Mouse (Mus musculus): ENCODE results near the gene Unc93b1. TPM values are rescaled to one million over a fixed set of nuclear protein-coding genes. Genes with fewer than 3 reads are reported as not detected.

Gene Unc93b1
- polyA plus RNA-seq, 1 experiment: 14.3 TPM

- Histone ChIP-seq H3K27me3 (ENCODE audit: control insufficient read depth, insufficient read depth, low read length) (no peaks in the 10 kb centered on the region), H3K4me1 (ENCODE audit: control insufficient read depth, insufficient read depth, low read length) (no peaks in the 10 kb centered on the region), H3K27ac (ENCODE audit: insufficient read depth, low read length) (no peak overlapping the region), H3K4me3 (replicated peaks; ENCODE audit: insufficient read depth, low read depth, low read length) (no peak overlapping the region)
- TF ChIP-seq CTCF (IDR thresholded peaks at IDR 0.05; ENCODE audit: borderline replicate concordance, insufficient read depth, low read depth, low read length) (no peak), POLR2A (IDR thresholded peaks at IDR 0.05; ENCODE audit: borderline replicate concordance, insufficient read depth, low read length) (no peak)
- WGBS: 83% methylated on average over 3 of the region's 3 CpGs
- no peak for DNase-seq
These were observed 57.0 kb downstream of the Unc93b1 start for GRCm38 (mm10) chr19:3991966-3992365.

GRCm38 (mm10) chr19:3992416-3992815 is 57.4 kb downstream of the Unc93b1 start, which contains the start of gene Tbx10:
Tbx10 (plus strand) TSS chr19:3992752.
- DNase-seq: no peak
- no peak within 1 kb of the TSS for H3K4me3 ChIP-seq (replicated peaks; ENCODE audit: insufficient read depth, low read depth, low read length)
- no peaks in the 10 kb centered on the region for H3K27me3 ChIP-seq (ENCODE audit: control insufficient read depth, insufficient read depth, low read length)
- TF ChIP-seq POLR2A (IDR thresholded peaks at IDR 0.05; ENCODE audit: borderline replicate concordance, insufficient read depth, low read length) (no peak), CTCF (IDR thresholded peaks at IDR 0.05; ENCODE audit: borderline replicate concordance, insufficient read depth, low read depth, low read length) (no peak)
- 45% methylated on average over 5 of the region's 5 CpGs for WGBS
- H3K4me1 ChIP-seq (ENCODE audit: control insufficient read depth, insufficient read depth, low read length): no peaks in the 10 kb centered on the region
- H3K27ac ChIP-seq (ENCODE audit: insufficient read depth, low read length): no peak within 1 kb of the TSS

GRCm38 (mm10) chr19:3994932-3995331 is 59.9 kb downstream of the Unc93b1 start:
- TF ChIP-seq CTCF (IDR thresholded peaks at IDR 0.05; ENCODE audit: borderline replicate concordance, insufficient read depth, low read depth, low read length): no peak
- TF ChIP-seq POLR2A (IDR thresholded peaks at IDR 0.05; ENCODE audit: borderline replicate concordance, insufficient read depth, low read length): no peak
- no peak overlapping the region for H3K27ac ChIP-seq (ENCODE audit: insufficient read depth, low read length)
- WGBS: 66% methylated on average over 6 of the region's 6 CpGs
- no peaks in the 10 kb centered on the region for H3K4me1 ChIP-seq (ENCODE audit: control insufficient read depth, insufficient read depth, low read length)
- DNase-seq: no peak
- no peak overlapping the region for H3K4me3 ChIP-seq (replicated peaks; ENCODE audit: insufficient read depth, low read depth, low read length)
- H3K27me3 ChIP-seq (ENCODE audit: control insufficient read depth, insufficient read depth, low read length): no peaks in the 10 kb centered on the region

- 90% methylated on average over 3 of the region's 3 CpGs for WGBS
- no peak for DNase-seq
- no peaks in the 10 kb centered on the region for H3K4me1 ChIP-seq (ENCODE audit: control insufficient read depth, insufficient read depth, low read length)
- no peak overlapping the region for H3K27ac ChIP-seq (ENCODE audit: insufficient read depth, low read length)
- TF ChIP-seq CTCF (IDR thresholded peaks at IDR 0.05; ENCODE audit: borderline replicate concordance, insufficient read depth, low read depth, low read length) (no peak), POLR2A (IDR thresholded peaks at IDR 0.05; ENCODE audit: borderline replicate concordance, insufficient read depth, low read length) (no peak)
- H3K27me3 ChIP-seq (ENCODE audit: control insufficient read depth, insufficient read depth, low read length): no peaks in the 10 kb centered on the region
- H3K4me3 ChIP-seq (replicated peaks; ENCODE audit: insufficient read depth, low read depth, low read length): no peak overlapping the region
These were observed 60.5 kb downstream of the Unc93b1 start for GRCm38 (mm10) chr19:3995505-3995904.

GRCm38 (mm10) chr19:3996106-3996505 is 61.1 kb downstream of the Unc93b1 start:
- H3K4me3 ChIP-seq (replicated peaks; ENCODE audit: insufficient read depth, low read depth, low read length): no peak overlapping the region
- no peaks in the 10 kb centered on the region for H3K27me3 ChIP-seq (ENCODE audit: control insufficient read depth, insufficient read depth, low read length)
- 76% methylated on average over 7 of the region's 7 CpGs for WGBS
- peaks cover 3% of the 10 kb centered on the region; the same call in 1 of the 2 replicates for H3K4me1 ChIP-seq (ENCODE audit: control insufficient read depth, insufficient read depth, low read length)
- no peak overlapping the region for H3K27ac ChIP-seq (ENCODE audit: insufficient read depth, low read length)
- TF ChIP-seq POLR2A (IDR thresholded peaks at IDR 0.05; ENCODE audit: borderline replicate concordance, insufficient read depth, low read length) (no peak), CTCF (IDR thresholded peaks at IDR 0.05; ENCODE audit: borderline replicate concordance, insufficient read depth, low read depth, low read length) (no peak)
- DNase-seq: no peak

- Histone ChIP-seq H3K27ac (ENCODE audit: insufficient read depth, low read length) (no peak overlapping the region), H3K4me3 (replicated peaks; ENCODE audit: insufficient read depth, low read depth, low read length) (no peak overlapping the region), H3K27me3 (ENCODE audit: control insufficient read depth, insufficient read depth, low read length) (no peaks in the 10 kb centered on the region), H3K4me1 (ENCODE audit: control insufficient read depth, insufficient read depth, low read length) (peaks cover 9% of the 10 kb centered on the region; the same call in 1 of the 2 replicates)
- WGBS: 76% methylated on average over 8 of the region's 8 CpGs
- TF ChIP-seq POLR2A (IDR thresholded peaks at IDR 0.05; ENCODE audit: borderline replicate concordance, insufficient read depth, low read length) (no peak), CTCF (IDR thresholded peaks at IDR 0.05; ENCODE audit: borderline replicate concordance, insufficient read depth, low read depth, low read length) (no peak)
- no peak for DNase-seq
These were observed 61.8 kb downstream of the Unc93b1 start for GRCm38 (mm10) chr19:3996747-3997146.

- Histone ChIP-seq H3K27me3 (ENCODE audit: control insufficient read depth, insufficient read depth, low read length) (no peaks in the 10 kb centered on the region), H3K4me3 (replicated peaks; ENCODE audit: insufficient read depth, low read depth, low read length) (no peak overlapping the region), H3K4me1 (ENCODE audit: control insufficient read depth, insufficient read depth, low read length) (peaks cover 9% of the 10 kb centered on the region; the same call in 1 of the 2 replicates), H3K27ac (ENCODE audit: insufficient read depth, low read length) (no peak overlapping the region)
- 41% methylated on average over 8 of the region's 8 CpGs for WGBS
- no peak for TF ChIP-seq CTCF (IDR thresholded peaks at IDR 0.05; ENCODE audit: borderline replicate concordance, insufficient read depth, low read depth, low read length)
- TF ChIP-seq POLR2A (IDR thresholded peaks at IDR 0.05; ENCODE audit: borderline replicate concordance, insufficient read depth, low read length): no peak
- no peak for DNase-seq
These were observed 62.2 kb downstream of the Unc93b1 start for GRCm38 (mm10) chr19:3997231-3997630.

- no peak for DNase-seq
- Histone ChIP-seq H3K4me3 (replicated peaks; ENCODE audit: insufficient read depth, low read depth, low read length) (no peak overlapping the region), H3K27me3 (ENCODE audit: control insufficient read depth, insufficient read depth, low read length) (no peaks in the 10 kb centered on the region), H3K27ac (ENCODE audit: insufficient read depth, low read length) (no peak overlapping the region), H3K4me1 (ENCODE audit: control insufficient read depth, insufficient read depth, low read length) (peaks cover 9% of the 10 kb centered on the region; the same call in 1 of the 2 replicates)
- 80% methylated on average over 8 of the region's 8 CpGs for WGBS
- TF ChIP-seq POLR2A (IDR thresholded peaks at IDR 0.05; ENCODE audit: borderline replicate concordance, insufficient read depth, low read length): no peak
- TF ChIP-seq CTCF (IDR thresholded peaks at IDR 0.05; ENCODE audit: borderline replicate concordance, insufficient read depth, low read depth, low read length): no peak
These were observed 63.3 kb downstream of the Unc93b1 start for GRCm38 (mm10) chr19:3998335-3998734.

Other genes starting within 250 kb of the Unc93b1 start
- 3.8 and 3.9 TPM in 2 replicates for gene Lrp5, start 248.6 kb upstream of the Unc93b1 start, polyA plus RNA-seq (2012; rRNA removed)
- gene 1810055G02Rik, start 226.9 kb upstream of the Unc93b1 start, polyA plus RNA-seq (2012; rRNA removed): 37.2 and 38.2 TPM in 2 replicates
- gene Kmt5b, start 167.8 kb upstream of the Unc93b1 start, polyA plus RNA-seq (2012; rRNA removed): 36.9 and 38.3 TPM in 2 replicates
- gene Chka, start 83.4 kb upstream of the Unc93b1 start, polyA plus RNA-seq (2012; rRNA removed): 118 and 132 TPM in 2 replicates
- 29.9 and 32.3 TPM in 2 replicates for gene Tcirg1, start 28.1 kb upstream of the Unc93b1 start, polyA plus RNA-seq (2012; rRNA removed)
- gene Ndufs8, start 22.4 kb upstream of the Unc93b1 start, polyA plus RNA-seq (2012; rRNA removed): 363 and 369 TPM in 2 replicates
- 7.0 and 8.0 TPM in 2 replicates for gene Aldh3b1, start 5.4 kb upstream of the Unc93b1 start, polyA plus RNA-seq (2012; rRNA removed)
- 0.11 and 0.21 TPM in 2 replicates for gene Aldh3b3, start 23.5 kb downstream of the Unc93b1 start, polyA plus RNA-seq (2012; rRNA removed)
- gene Aldh3b2, start 37.1 kb downstream of the Unc93b1 start, polyA plus RNA-seq (2012; rRNA removed): 0.32 and 0.36 TPM in 2 replicates
- 9.7 and 10.8 TPM in 2 replicates for gene Acy3, start 51.4 kb downstream of the Unc93b1 start, polyA plus RNA-seq (2012; rRNA removed)
- 0.08 and 0.33 TPM in 2 replicates for gene Tbx10, start 57.6 kb downstream of the Unc93b1 start, polyA plus RNA-seq (2012; rRNA removed)
- 8.4 and 9.4 TPM in 2 replicates for gene Nudt8, start 65.4 kb downstream of the Unc93b1 start, polyA plus RNA-seq (2012; rRNA removed)
- gene Gm49405, start 65.4 kb downstream of the Unc93b1 start, polyA plus RNA-seq (2012; rRNA removed): 4.8 and 5.5 TPM in 2 replicates
- gene Doc2g, start 68.1 kb downstream of the Unc93b1 start, polyA plus RNA-seq (2012; rRNA removed): 15.8 and 19.9 TPM in 2 replicates
- 331 and 332 TPM in 2 replicates for gene Ndufv1, start 77.6 kb downstream of the Unc93b1 start, polyA plus RNA-seq (2012; rRNA removed)
- 517 and 561 TPM in 2 replicates for gene Gstp1, start 102.8 kb downstream of the Unc93b1 start, polyA plus RNA-seq (2012; rRNA removed)
- gene Gstp2, start 110.8 kb downstream of the Unc93b1 start, polyA plus RNA-seq (2012; rRNA removed): 8.0 and 10.0 TPM in 2 replicates
- gene Gstp3, start 124.4 kb downstream of the Unc93b1 start, polyA plus RNA-seq (2012; rRNA removed): not detected in 2 replicates
- 5.5 and 8.0 TPM in 2 replicates for gene Cabp2, start 146.4 kb downstream of the Unc93b1 start, polyA plus RNA-seq (2012; rRNA removed)
- gene Cdk2ap2, start 162.0 kb downstream of the Unc93b1 start, polyA plus RNA-seq (2012; rRNA removed): 88.7 and 97.0 TPM in 2 replicates
- gene Pitpnm1, start 164.8 kb downstream of the Unc93b1 start, polyA plus RNA-seq (2012; rRNA removed): 568 and 602 TPM in 2 replicates
- 207 and 209 TPM in 2 replicates for gene Aip, start 190.7 kb downstream of the Unc93b1 start, polyA plus RNA-seq (2012; rRNA removed)
- gene Gpr152, start 204.6 kb downstream of the Unc93b1 start, polyA plus RNA-seq (2012; rRNA removed): 0.11 and 0.13 TPM in 2 replicates
- gene Cabp4, start 208.8 kb downstream of the Unc93b1 start, polyA plus RNA-seq (2012; rRNA removed): 0.06 and 0.16 TPM in 2 replicates
- 240 and 294 TPM in 2 replicates for gene Coro1b, start 213.4 kb downstream of the Unc93b1 start, polyA plus RNA-seq (2012; rRNA removed)
- 0.98 and 1.2 TPM in 2 replicates for gene Ptprcap, start 218.4 kb downstream of the Unc93b1 start, polyA plus RNA-seq (2012; rRNA removed)
- gene Rps6kb2, start 228.2 kb downstream of the Unc93b1 start, polyA plus RNA-seq (2012; rRNA removed): 93.6 and 95.0 TPM in 2 replicates
- gene Carns1, start 240.3 kb downstream of the Unc93b1 start, polyA plus RNA-seq (2012; rRNA removed): 25.8 and 31.2 TPM in 2 replicates